Mouse (Mus musculus) heart, postnatal 0 days (tissue): ENCODE data around the gene Atxn1. TPM values are rescaled to one million over a fixed set of nuclear protein-coding genes. Genes with fewer than 3 reads are reported as not detected.

ENCODE experiments used
- ATAC-seq: fragments of 200-750 bp; cut with Nextera tagmentation; 2 replicates; pipeline ENCODE4 v1.8.0; 2017; ENCODE audit warnings: low read depth, moderate number of reproducible peaks, moderate library complexity; ENCODE audit not compliant: insufficient read depth
- DNase-seq: peaks from one replicate; pipeline ENCODE4 v3.0.0-alpha.2; 2016; ENCODE audit warnings: low spot score
- H3K27ac ChIP-seq: fragments of 300-500 bp; sonication (generic); 2 replicates; pipeline ENCODE4 v1.5.1; 2014; ENCODE audit warnings: low read depth, mild to moderate bottlenecking
- H3K27me3 ChIP-seq: fragments of 300-500 bp; sonication (generic); 2 replicates; pipeline ENCODE4 v1.6.1; 2014; ENCODE audit warnings: low read length, mixed read lengths; ENCODE audit not compliant: control insufficient read depth, insufficient read depth
- H3K36me3 ChIP-seq: fragments of 300-500 bp; sonication (generic); replicated peaks from 2 replicates; pipeline ENCODE4 v1.6.1; 2014; ENCODE audit warnings: low read length, mixed read lengths; ENCODE audit not compliant: control insufficient read depth, insufficient read depth
- H3K4me1 ChIP-seq: fragments of 300-500 bp; sonication (generic); 2 replicates; pipeline ENCODE4 v1.6.1; 2014; ENCODE audit warnings: antibody characterized with exemption; ENCODE audit not compliant: control insufficient read depth, insufficient read depth
- H3K4me2 ChIP-seq: fragments of 300-500 bp; sonication (generic); 2 replicates; pipeline ENCODE4 v1.6.1; 2014; ENCODE audit warnings: low read depth, mild to moderate bottlenecking, low read length, moderate library complexity
- H3K4me3 ChIP-seq: fragments of 300-500 bp; sonication (generic); 2 replicates; pipeline ENCODE4 v1.5.1; 2014; ENCODE audit warnings: low read depth, low read length
- H3K9ac ChIP-seq: fragments of 300-500 bp; sonication (generic); replicated peaks from 2 replicates; pipeline ENCODE4 v1.6.1; 2014; ENCODE audit warnings: low read depth, low read length, mixed read lengths
- H3K9me3 ChIP-seq: fragments of 300-500 bp; sonication (generic); replicated peaks from 2 replicates; pipeline ENCODE4 v1.6.1; 2016; ENCODE audit warnings: low read length; ENCODE audit not compliant: control insufficient read depth
- CTCF ChIP-seq: IDR thresholded peaks from 2 replicates; pipeline ENCODE4 v1.5.1; 2016; ENCODE audit warnings: antibody characterized with exemption, control low read depth, low read depth
- EP300 ChIP-seq: IDR thresholded peaks from 2 replicates; pipeline ENCODE4 v1.6.1; 2016; ENCODE audit warnings: antibody characterized with exemption, low read depth
- WGBS: fragments of 180-500 bp; shearing (Covaris S2); extraction: QIAGEN DNeasy Blood & Tissue Kit; methylation state at CpG from one replicate; pipeline ENCODE4 v1.1.7; 2014; 5-methylcytosine and 5-hydroxymethylcytosine counted together
- polyA plus RNA-seq: library from polyadenylated mRNA; unstranded; fragments of >200 nt; fragmentation: Nextera tagmentation; extraction: Ambion mirVana; gene quantifications from 2 replicates; pipeline ENCODE4 v1.2.1, GENCODE M21; 2015
- total RNA-seq: library from RNA; depleted of rRNA; stranded (reverse); fragments of >200 nt; gene quantifications from 2 replicates; pipeline ENCODE4 v1.2.3, GENCODE M21; 2014; ENCODE audit warnings: low replicate concordance

Atxn1 gene
- total and polyA plus RNA-seq, 2 experiments from 2014 or later: 10.3 to 15.0 TPM

- ATAC-seq: no peak
- 70% methylated on average over 8 of the region's 8 CpGs for WGBS
- H3K27ac ChIP-seq: no peak overlapping the region
- no peak for DNase-seq
- no peak overlapping the region for H3K4me2 ChIP-seq
- no peaks in the 10 kb centered on the region for H3K9me3 ChIP-seq
- H3K4me3 ChIP-seq: no peak overlapping the region
- no peaks in the 10 kb centered on the region for H3K27me3 ChIP-seq
- TF ChIP-seq CTCF (no peak), EP300 (no peak)
- peaks cover 27% of the 10 kb centered on the region for H3K4me1 ChIP-seq
- no peak overlapping the region for H3K9ac ChIP-seq
- no peaks in the 10 kb centered on the region for H3K36me3 ChIP-seq
Measured at GRCm38 (mm10) chr13:45827046-45827596, 137.7 kb downstream of the Atxn1 start.

- Histone ChIP-seq H3K9ac (no peak overlapping the region), H3K4me3 (no peak overlapping the region), H3K4me1 (peaks cover 9% of the 10 kb centered on the region; the same call in 1 of the 2 replicates), H3K9me3 (no peaks in the 10 kb centered on the region), H3K27ac (no peak overlapping the region), H3K36me3 (no peaks in the 10 kb centered on the region), H3K4me2 (no peak overlapping the region), H3K27me3 (no peaks in the 10 kb centered on the region)
- no peak for ATAC-seq
- TF ChIP-seq CTCF: no peak
- TF ChIP-seq EP300: no peak
- DNase-seq: no peak
- 71% methylated on average over 4 of the region's 4 CpGs for WGBS
Measured at GRCm38 (mm10) chr13:45822491-45822829, 142.3 kb downstream of the Atxn1 start.

GRCm38 (mm10) chr13:45821764-45822490, 142.9 kb downstream of the Atxn1 start:
- ATAC-seq (no peak), DNase-seq (no peak)
- no peak overlapping the region for H3K4me2 ChIP-seq

GRCm38 (mm10) chr13:45820473-45821230, 144.2 kb downstream of the Atxn1 start:
- peak overlapping the region; percentile 28; the same call in 1 of the 2 replicates for H3K4me2 ChIP-seq
- H3K9me3 ChIP-seq: no peaks in the 10 kb centered on the region
- no peak overlapping the region for H3K9ac ChIP-seq
- DNase-seq (peak; percentile 67), ATAC-seq (peak; percentile 93)
- H3K4me1 ChIP-seq: peaks cover 5% of the 10 kb centered on the region; the same call in 1 of the 2 replicates
- no peak for TF ChIP-seq CTCF
- TF ChIP-seq EP300: no peak
- peak overlapping the region; percentile 87 for H3K27ac ChIP-seq
- H3K36me3 ChIP-seq: no peaks in the 10 kb centered on the region
- 20% methylated on average over 15 of the region's 15 CpGs for whole genome bisulfite sequencing
- H3K27me3 ChIP-seq: no peaks in the 10 kb centered on the region
- no peak overlapping the region for H3K4me3 ChIP-seq

More at GRCm38 (mm10) chr13:45821764-45822490, 142.9 kb downstream of the Atxn1 start:
- no peak for TF ChIP-seq CTCF
- TF ChIP-seq EP300: no peak
- Histone ChIP-seq H3K9me3 (no peaks in the 10 kb centered on the region), H3K9ac (no peak overlapping the region), H3K4me1 (peaks cover 5% of the 10 kb centered on the region; the same call in 1 of the 2 replicates), H3K27ac (no peak overlapping the region; the same call in 1 of the 2 replicates), H3K36me3 (no peaks in the 10 kb centered on the region), H3K27me3 (no peaks in the 10 kb centered on the region), H3K4me3 (no peak overlapping the region)
- 48% methylated on average over 7 of the region's 7 CpGs for WGBS

- Histone ChIP-seq H3K27me3 (no peaks in the 10 kb centered on the region), H3K36me3 (no peaks in the 10 kb centered on the region), H3K4me2 (no peak overlapping the region), H3K4me3 (no peak overlapping the region), H3K4me1 (peaks cover 5% of the 10 kb centered on the region; the same call in 1 of the 2 replicates), H3K27ac (no peak overlapping the region), H3K9me3 (no peaks in the 10 kb centered on the region), H3K9ac (no peak overlapping the region)
- ATAC-seq (no peak), DNase-seq (no peak)
- TF ChIP-seq CTCF (no peak), EP300 (no peak)
- 48% methylated on average over 1 of the region's 1 CpGs for WGBS
Measured at GRCm38 (mm10) chr13:45816670-45817069, 148.1 kb downstream of the Atxn1 start.
